Mouse (Mus musculus): ENCODE data around the gene Adcy6.

Gene Adcy6

DNA sequence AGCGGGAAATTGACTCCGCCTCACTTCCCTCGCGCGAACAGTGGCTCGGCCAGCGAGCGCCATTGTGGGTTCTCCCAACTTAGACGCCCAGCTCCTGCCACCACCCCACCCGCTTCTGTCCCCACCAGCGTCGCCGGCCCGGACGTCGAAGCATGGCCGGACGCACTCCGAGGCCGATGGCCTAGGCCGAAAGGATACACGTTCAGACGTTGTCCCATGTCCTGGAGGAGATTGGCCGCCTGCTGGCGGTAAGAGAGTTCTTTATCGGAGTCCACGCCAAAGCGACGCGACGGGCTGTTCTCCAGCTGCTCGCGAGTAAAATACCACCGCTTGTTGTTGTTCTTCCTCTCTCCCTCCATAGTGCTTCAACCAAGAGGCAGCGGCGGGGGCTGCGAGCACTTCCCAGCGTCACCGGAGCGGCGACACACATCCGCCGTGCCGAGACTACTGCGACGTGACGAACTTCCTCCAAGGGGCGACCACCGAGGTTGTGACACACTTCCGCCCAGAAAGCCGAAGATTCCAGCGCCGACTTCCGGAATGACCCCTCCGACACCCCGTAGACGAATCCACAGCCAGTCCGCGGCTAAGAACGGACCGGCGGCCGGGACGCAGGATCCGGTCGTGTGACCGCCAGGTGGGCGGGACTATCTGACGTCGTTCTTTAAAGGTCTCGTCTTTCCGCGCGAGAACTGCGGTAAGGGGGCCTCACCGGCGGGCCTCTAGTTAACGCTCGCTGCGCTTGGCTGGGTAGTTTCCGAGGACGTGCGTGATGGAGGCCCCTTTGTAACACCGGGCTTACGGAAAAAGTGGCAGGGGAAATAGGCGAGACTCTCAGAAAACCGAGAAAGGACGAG, 42.4 kb downstream of the Adcy6 start:
- intact Hi-C loops (cut with DNase I): loop anchor here (5.0 to 10.0 kb wide), 2 partner anchors 35 to 53 kb away; partner anchors contain the start of gene Kansl2

DNA sequence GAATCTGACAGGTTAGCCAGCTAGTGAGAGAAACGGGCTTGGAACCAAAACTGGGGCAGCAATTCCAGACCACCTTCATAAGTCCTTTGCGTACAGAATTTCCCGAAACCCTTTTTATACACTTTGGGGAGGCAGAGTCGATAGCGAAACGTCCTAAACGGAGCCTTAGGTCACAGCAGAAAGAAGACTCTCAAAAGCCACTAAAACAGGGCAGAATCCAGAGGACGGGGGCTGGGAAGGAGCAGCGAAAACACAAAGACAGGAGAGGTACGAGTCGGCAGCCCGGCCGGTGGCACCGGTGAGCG, 43.0 kb downstream of the Adcy6 start:
- intact Hi-C loops (cut with DNase I): loop anchor here (5.0 to 10.0 kb wide), 2 partner anchors 35 to 52 kb away; partner anchors contain the start of gene Kansl2

GRCm38 (mm10) chr15:98557186-98557585, 52.7 kb downstream of the Adcy6 start:
- intact Hi-C loops (cut with DNase I): no loop called here

- intact Hi-C loops (cut with DNase I): no loop called here
Observed at GRCm38 (mm10) chr15:98555881-98556280, 54.0 kb downstream of the Adcy6 start.

GRCm38 (mm10) chr15:98552758-98553157, 57.1 kb downstream of the Adcy6 start:
- intact Hi-C loops (cut with DNase I): no loop called here

DNA sequence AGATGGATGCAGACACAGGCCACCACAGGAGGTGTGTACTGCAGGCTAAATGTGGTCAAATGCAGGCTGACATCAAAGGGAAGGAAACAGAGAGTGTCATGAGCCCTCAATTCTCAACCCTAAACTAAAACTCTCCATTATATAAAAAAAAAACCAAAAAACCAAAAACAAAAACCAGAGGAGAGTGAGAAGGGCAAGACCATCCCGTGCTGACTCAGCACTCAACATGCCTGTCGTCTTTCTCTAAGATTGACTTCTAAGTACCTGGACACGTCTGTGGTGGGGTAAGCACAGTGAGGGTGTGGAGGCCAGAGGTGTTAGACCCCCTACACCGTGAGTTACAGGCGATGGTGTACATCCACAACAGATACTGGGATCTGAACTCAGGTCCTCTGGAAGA, 63.0 kb downstream of the Adcy6 start:
- intact Hi-C loops (cut with DNase I): no loop called here

GRCm38 (mm10) chr15:98545151-98545550, 64.7 kb downstream of the Adcy6 start:
- intact Hi-C loops (cut with DNase I): no loop called here

GRCm38 (mm10) chr15:98543341-98543740, 66.5 kb downstream of the Adcy6 start:
- intact Hi-C loops (cut with DNase I): no loop called here

- intact Hi-C loops (cut with DNase I): no loop called here
Observed at GRCm38 (mm10) chr15:98541064-98541463, 68.8 kb downstream of the Adcy6 start.

Measured in adrenal gland (tissue).